Mouse (Mus musculus): Measurements from ENCODE around the gene Os9. TPM values are rescaled to one million over a fixed set of nuclear protein-coding genes. Genes with fewer than 3 reads are reported as not detected.

Os9 gene
- total and polyA plus RNA-seq, 3 experiments, result 42.4 to 60.4 TPM; not detected in 1

- no peaks in the 10 kb centered on the region for H3K9me3 ChIP-seq (replicated peaks; ENCODE audit: insufficient read depth, low read length)
- no peak overlapping the region for H3K27ac ChIP-seq (ENCODE audit: control insufficient read depth, low read depth, low read length)
- no peak overlapping the region for H3K9ac ChIP-seq (ENCODE audit: control insufficient read depth, low read depth, low read length, poor library complexity, severe bottlenecking)
- no peak for TF ChIP-seq TBP (IDR thresholded peaks at IDR 0.05; ENCODE audit: low read depth, low read length)
- TF ChIP-seq MAX (IDR thresholded peaks at IDR 0.05; ENCODE audit: low read length), result no peak
- TF ChIP-seq ZMIZ1 (IDR thresholded peaks at IDR 0.05; ENCODE audit: low read depth, low read length), result no peak
- no peak for TF ChIP-seq MYC (IDR thresholded peaks at IDR 0.05; ENCODE audit: low read depth, low read length)
- TF ChIP-seq MAFK (IDR thresholded peaks at IDR 0.05; ENCODE audit: borderline replicate concordance, low read depth, low read length), result no peak
- TF ChIP-seq NRF1 (IDR thresholded peaks at IDR 0.05; ENCODE audit: insufficient read depth, low read depth, low read length, poor library complexity, severe bottlenecking), result no peak
- no peak for TF ChIP-seq USF2 (IDR thresholded peaks at IDR 0.05; ENCODE audit: borderline replicate concordance in 1 of 2, insufficient read depth in 1 of 2, low read depth in 1 of 2, low read length in 2 of 2)
- no peak for TF ChIP-seq MAZ (IDR thresholded peaks at IDR 0.05; ENCODE audit: low read depth, low read length)
- no peak for TF ChIP-seq E2F4 (IDR thresholded peaks at IDR 0.05; ENCODE audit: borderline replicate concordance, low read depth, low read length)
- TF ChIP-seq MEF2A (IDR thresholded peaks at IDR 0.05; ENCODE audit: extremely low read depth, insufficient replicate concordance, low read depth, low read length, poor library complexity, severe bottlenecking), result no peak
- no peak for TF ChIP-seq JUND (IDR thresholded peaks at IDR 0.05; ENCODE audit: low read depth, low read length)
- TF ChIP-seq ZC3H11A (IDR thresholded peaks at IDR 0.05; ENCODE audit: low read depth, low read length), result no peak
- TF ChIP-seq GATA1 (IDR thresholded peaks at IDR 0.05; ENCODE audit: low read depth, low read length), result no peak
- no peak for TF ChIP-seq HCFC1 (IDR thresholded peaks at IDR 0.05; ENCODE audit: low read depth, low read length)
- no peak for TF ChIP-seq ZKSCAN1 (IDR thresholded peaks at IDR 0.05; ENCODE audit: low read depth, low read length)
- no peak overlapping the region for H3K4me3 ChIP-seq (ENCODE audit: control insufficient read depth in 1 of 2, insufficient read depth in 1 of 2, low read depth in 2 of 2, low read length in 2 of 2)
- H3K4me1 ChIP-seq (ENCODE audit: control insufficient read depth in 1 of 2, insufficient read depth in 2 of 2, low read length in 2 of 2), result no peaks in the 10 kb centered on the region
- DNase-seq (ENCODE audit: low read depth, low spot score), result no peak
- no peaks in the 10 kb centered on the region for H3K27me3 ChIP-seq (ENCODE audit: control insufficient read depth in 1 of 2, insufficient read depth in 2 of 2, low read length in 2 of 2)
- no peaks in the 10 kb centered on the region for H3K36me3 ChIP-seq (ENCODE audit: control insufficient read depth in 1 of 2, insufficient read depth in 2 of 2, low read length in 2 of 2)
- H3K79me2 ChIP-seq (ENCODE audit: control insufficient read depth, insufficient read depth, low read length, poor library complexity), result no peaks in the 10 kb centered on the region
These were observed 42.8 kb downstream of the Os9 start for GRCm38 (mm10) chr10:127078001-127078676.

GRCm38 (mm10) chr10:127077515-127077914 is 43.4 kb downstream of the Os9 start:
- Histone ChIP-seq H3K27ac (ENCODE audit: control insufficient read depth, low read depth, low read length) (no peak overlapping the region), H3K36me3 (ENCODE audit: control insufficient read depth in 1 of 2, insufficient read depth in 2 of 2, low read length in 2 of 2) (no peaks in the 10 kb centered on the region), H3K27me3 (ENCODE audit: control insufficient read depth in 1 of 2, insufficient read depth in 2 of 2, low read length in 2 of 2) (no peaks in the 10 kb centered on the region), H3K9ac (ENCODE audit: control insufficient read depth, low read depth, low read length, poor library complexity, severe bottlenecking) (no peak overlapping the region), H3K79me2 (ENCODE audit: control insufficient read depth, insufficient read depth, low read length, poor library complexity) (no peaks in the 10 kb centered on the region), H3K9me3 (replicated peaks; ENCODE audit: insufficient read depth, low read length) (no peaks in the 10 kb centered on the region), H3K4me3 (ENCODE audit: control insufficient read depth in 1 of 2, insufficient read depth in 1 of 2, low read depth in 2 of 2, low read length in 2 of 2) (no peak overlapping the region), H3K4me1 (ENCODE audit: control insufficient read depth in 1 of 2, insufficient read depth in 2 of 2, low read length in 2 of 2) (no peaks in the 10 kb centered on the region)
- TF ChIP-seq GABPA (IDR thresholded peaks at IDR 0.05; ENCODE audit: low read depth, low read length) (no peak), E2F4 (IDR thresholded peaks at IDR 0.05; ENCODE audit: borderline replicate concordance, low read depth, low read length) (no peak), HCFC1 (IDR thresholded peaks at IDR 0.05; ENCODE audit: low read depth, low read length) (no peak), MAZ (IDR thresholded peaks at IDR 0.05; ENCODE audit: low read depth, low read length) (no peak), POLR2AphosphoS2 (IDR thresholded peaks at IDR 0.05; ENCODE audit: low read length) (no peak), ETS1 (IDR thresholded peaks at IDR 0.05; ENCODE audit: low read depth, low read length) (no peak)
- no peak for DNase-seq (ENCODE audit: low read depth, low spot score)

Measured in MEL (cell line).